Mouse (Mus musculus) forebrain, embryonic 11.5 days (tissue): ENCODE measurements around the gene Ipo7. TPM values are rescaled to one million over a fixed set of nuclear protein-coding genes. Genes with fewer than 3 reads are reported as not detected.
"Not testable (repeated sequence)": the region's sequence is repeated elsewhere in the genome, so short reads cannot be mapped to it uniquely, and the experiment has no call there.

Experiments
- ATAC-seq: fragments of 200-750 bp; cut with Nextera tagmentation; replicated peaks from 2 replicates; pipeline ENCODE4 v1.8.0; 2017; ENCODE audit warnings: moderate TSS enrichment; ENCODE audit not compliant: low FRiP score
- DNase-seq: peaks from one replicate; pipeline ENCODE4 v3.0.0-alpha.2; 2017; ENCODE audit warnings: low spot score
- H3K27ac ChIP-seq: fragments of 300-500 bp; sonication (generic); 2 replicates; pipeline ENCODE4 v1.5.1; 2014; ENCODE audit warnings: low read depth, low read length
- H3K27me3 ChIP-seq: fragments of 300-500 bp; sonication (generic); 2 replicates; pipeline ENCODE4 v1.6.1; 2014; ENCODE audit warnings: mild to moderate bottlenecking, low read length, mixed read lengths; ENCODE audit not compliant: control insufficient read depth, insufficient read depth
- H3K36me3 ChIP-seq: fragments of 300-500 bp; sonication (generic); 2 replicates; pipeline ENCODE4 v1.6.1; 2014; ENCODE audit warnings: mild to moderate bottlenecking, low read length, moderate library complexity, mixed read lengths; ENCODE audit not compliant: control insufficient read depth, insufficient read depth
- H3K4me1 ChIP-seq: fragments of 300-500 bp; sonication (generic); replicated peaks from 2 replicates; pipeline ENCODE4 v1.6.1; 2014; ENCODE audit warnings: low read length, mixed read lengths; ENCODE audit not compliant: control insufficient read depth, insufficient read depth
- H3K4me2 ChIP-seq: fragments of 300-500 bp; sonication (generic); 2 replicates; pipeline ENCODE4 v1.6.1; 2014; ENCODE audit warnings: low read depth, mild to moderate bottlenecking, low read length, moderate library complexity, mixed read lengths; ENCODE audit not compliant: severe bottlenecking
- H3K4me3 ChIP-seq: fragments of 300-500 bp; sonication (generic); 2 replicates; pipeline ENCODE4 v1.5.1; 2014; ENCODE audit warnings: low read depth, low read length
- H3K9ac ChIP-seq: fragments of 300-500 bp; sonication (generic); 2 replicates; pipeline ENCODE4 v1.6.1; 2014; ENCODE audit warnings: low read length
- H3K9me3 ChIP-seq: fragments of 300-500 bp; sonication (generic); 2 replicates; pipeline ENCODE4 v1.6.1; 2016; ENCODE audit warnings: low read length, mixed read lengths; ENCODE audit not compliant: control insufficient read depth
- WGBS: fragments of 180-500 bp; shearing (Covaris S2); extraction: QIAGEN DNeasy Blood & Tissue Kit; methylation state at CpG from one replicate; pipeline ENCODE4 v1.1.7; 2014; 5-methylcytosine and 5-hydroxymethylcytosine counted together
- polyA plus RNA-seq: library from polyadenylated mRNA; unstranded; fragments of >200 nt; fragmentation: Nextera tagmentation; extraction: Ambion mirVana; gene quantifications from 2 replicates; pipeline ENCODE4 v1.2.1, GENCODE M21; 2014

Ipo7 gene
- polyA plus RNA-seq, 1 experiment from 2014 or later = 39.9 TPM

DNA sequence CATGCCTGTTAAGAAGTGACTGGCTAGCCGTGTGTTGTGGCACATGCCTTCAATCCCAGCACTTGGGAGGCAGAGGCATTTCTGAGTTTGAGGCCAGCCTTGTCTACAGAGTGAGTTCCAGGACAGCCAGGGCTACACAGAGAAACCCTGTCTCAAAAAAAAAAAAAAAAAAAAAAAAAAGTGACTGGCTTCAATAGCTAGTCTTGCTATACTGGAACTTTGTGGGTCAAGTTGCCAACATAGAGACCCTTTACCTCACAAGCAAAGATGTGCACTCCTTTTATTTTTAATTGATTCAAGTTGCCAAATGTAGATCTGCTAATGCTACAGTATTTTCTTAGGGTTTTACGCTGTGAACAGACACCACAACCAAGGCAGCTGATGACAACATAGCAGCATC, 39.6 kb downstream of the Ipo7 start:
- H3K36me3 ChIP-seq, H3K9ac ChIP-seq, H3K9me3 ChIP-seq, H3K27me3 ChIP-seq, H3K27ac ChIP-seq, ATAC-seq, H3K4me3 ChIP-seq, DNase-seq, H3K4me1 ChIP-seq, H3K4me2 ChIP-seq: not testable (repeated sequence)
- whole genome bisulfite sequencing = 98% methylated on average over 2 of the region's 2 CpGs

GRCm38 (mm10) chr7:110059092-110059785, 41.2 kb downstream of the Ipo7 start:
- Histone ChIP-seq H3K36me3 (no peaks in the 10 kb centered on the region; the same call in 1 of the 2 replicates), H3K4me3 (no peak overlapping the region), H3K9ac (no peak overlapping the region), H3K27ac (no peak overlapping the region), H3K9me3 (no peaks in the 10 kb centered on the region), H3K4me1 (peaks cover 5% of the 10 kb centered on the region; the same call in 1 of the 2 replicates), H3K27me3 (no peaks in the 10 kb centered on the region), H3K4me2 (no peak overlapping the region)
- DNase-seq (no peak), ATAC-seq (no peak)
- 87% methylated on average over 12 of the region's 12 CpGs for WGBS

- Histone ChIP-seq H3K27me3 (no peaks in the 10 kb centered on the region), H3K36me3 (no peaks in the 10 kb centered on the region; the same call in 1 of the 2 replicates), H3K4me3 (peak overlapping the region; percentile 67), H3K4me1 (peaks cover 5% of the 10 kb centered on the region; the same call in 1 of the 2 replicates), H3K9ac (peak overlapping the region; percentile 98), H3K27ac (peak overlapping the region; percentile 96), H3K4me2 (peak overlapping the region; percentile 70), H3K9me3 (no peaks in the 10 kb centered on the region)
- WGBS = 16% methylated on average over 5 of the region's 5 CpGs
- DNase-seq (no peak), ATAC-seq (no peak)
These were observed 42.1 kb downstream of the Ipo7 start for GRCm38 (mm10) chr7:110060106-110060668.

DNA sequence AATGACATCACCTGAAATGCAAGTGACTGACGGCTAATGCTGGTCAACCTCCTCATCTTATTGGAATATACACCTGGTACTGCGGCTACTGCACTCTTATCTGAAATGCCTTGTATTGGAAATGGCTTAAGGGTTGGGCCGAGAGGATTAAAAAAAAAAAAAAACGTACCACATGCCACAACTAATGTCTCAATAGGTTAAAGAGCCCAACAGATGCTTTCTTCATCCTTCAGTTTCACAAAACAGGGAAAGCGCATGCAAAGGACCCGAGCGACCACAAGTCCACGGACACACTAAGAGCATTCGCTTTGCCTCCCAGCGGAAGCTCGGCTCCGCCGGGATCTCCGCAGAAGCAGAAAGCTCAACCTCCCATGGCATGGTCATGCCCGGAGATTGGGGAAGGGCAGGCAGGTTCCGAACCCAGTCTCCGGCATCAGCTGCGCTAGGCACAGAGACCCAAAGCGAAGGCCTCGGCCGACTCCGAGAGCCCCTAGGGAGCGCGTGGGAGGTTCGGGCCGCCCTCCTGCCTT, 42.7 kb downstream of the Ipo7 start:
- peaks cover 5% of the 10 kb centered on the region; the same call in 1 of the 2 replicates for H3K4me1 ChIP-seq
- H3K9ac ChIP-seq = peak overlapping the region; percentile 98
- H3K27me3 ChIP-seq = no peaks in the 10 kb centered on the region
- peak overlapping the region; percentile 67 for H3K4me3 ChIP-seq
- no peaks in the 10 kb centered on the region for H3K9me3 ChIP-seq
- no peak for DNase-seq
- peak overlapping the region; percentile 96 for H3K27ac ChIP-seq
- H3K4me2 ChIP-seq = peak overlapping the region; percentile 70
- H3K36me3 ChIP-seq = no peaks in the 10 kb centered on the region; the same call in 1 of the 2 replicates
- ATAC-seq = no peak; the same call in 1 of the 2 replicates
- under 1% methylated on average over 26 of the region's 26 CpGs for WGBS

DNA sequence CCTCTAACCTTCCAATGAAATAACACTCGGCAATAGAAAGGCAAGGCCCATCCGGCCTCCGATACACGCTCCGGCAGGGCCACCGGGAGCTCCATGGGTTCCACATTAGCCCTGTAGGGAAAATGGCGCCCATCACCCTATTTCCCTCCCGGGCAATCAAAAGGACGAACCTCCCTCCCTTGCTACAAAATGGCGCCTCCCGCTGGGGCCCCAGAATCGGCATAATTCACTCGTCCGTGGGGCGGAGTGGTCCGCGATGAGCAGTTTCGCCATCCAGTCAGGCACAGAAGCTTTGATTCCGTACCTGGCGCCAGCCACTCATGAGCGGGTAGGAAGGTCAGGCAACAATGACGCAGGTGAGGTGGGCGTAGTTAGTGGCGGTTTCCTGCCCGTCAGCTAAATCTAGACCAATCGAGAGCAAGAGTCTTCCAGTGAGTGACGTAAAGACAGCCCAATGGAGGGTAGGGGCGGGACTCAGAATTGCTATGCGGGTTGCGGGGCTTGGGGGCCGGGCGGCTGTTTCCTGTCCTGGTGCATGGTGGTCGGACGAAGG, 43.2 kb downstream of the Ipo7 start, which contains the start of gene Zfp143:
TSS of gene Zfp143 (plus strand) at position 19 of the 553 bp plus-strand sequence.
- ATAC-seq (peak; percentile 98), DNase-seq (peak; percentile 99)
- H3K4me2 ChIP-seq = peak within 1 kb of the TSS; percentile 70
- peak within 1 kb of the TSS; percentile 98 for H3K9ac ChIP-seq
- H3K27ac ChIP-seq = peak within 1 kb of the TSS; percentile 100
- H3K36me3 ChIP-seq = no peaks in the 10 kb centered on the region; the same call in 1 of the 2 replicates
- H3K9me3 ChIP-seq = no peaks in the 10 kb centered on the region
- H3K4me1 ChIP-seq = peaks cover 5% of the 10 kb centered on the region; the same call in 1 of the 2 replicates
- H3K4me3 ChIP-seq = peak within 1 kb of the TSS; percentile 67
- H3K27me3 ChIP-seq = no peaks in the 10 kb centered on the region
- under 1% methylated on average over 34 of the region's 34 CpGs for WGBS

DNA sequence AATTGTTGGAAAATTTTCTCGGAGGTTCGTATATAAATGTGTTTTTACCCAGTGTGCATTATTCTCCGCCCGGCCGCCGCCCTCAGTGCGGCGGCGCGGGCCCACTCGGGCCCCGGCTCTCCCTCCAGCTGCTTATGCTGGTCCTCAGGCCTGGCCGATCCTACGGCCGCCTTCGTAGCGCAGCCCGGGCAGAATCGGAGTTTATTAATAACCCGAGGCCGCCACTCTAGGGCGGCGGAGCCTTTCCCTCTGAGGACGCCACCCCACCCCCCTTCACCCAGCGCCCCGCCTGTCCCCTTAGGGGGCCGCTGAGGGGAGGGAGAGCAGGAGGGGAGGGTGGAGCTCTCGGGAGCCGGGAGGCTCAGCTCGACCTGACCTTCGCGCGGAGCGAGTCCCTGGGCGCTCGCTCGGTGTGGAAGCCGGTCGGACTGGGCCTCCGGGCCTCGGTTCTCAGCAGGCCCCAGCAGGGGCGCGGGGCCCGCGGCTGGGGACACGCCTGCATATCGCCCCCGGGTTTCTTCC, 43.7 kb downstream of the Ipo7 start:
- no peaks in the 10 kb centered on the region for H3K27me3 ChIP-seq
- peak overlapping the region; percentile 63 for H3K4me2 ChIP-seq
- under 1% methylated on average over 45 of the region's 48 CpGs for WGBS
- no peaks in the 10 kb centered on the region; the same call in 1 of the 2 replicates for H3K36me3 ChIP-seq
- ATAC-seq = peak; percentile 68
- H3K4me1 ChIP-seq = peaks cover 5% of the 10 kb centered on the region; the same call in 1 of the 2 replicates
- H3K4me3 ChIP-seq = peak overlapping the region; percentile 67
- H3K9ac ChIP-seq = peak overlapping the region; percentile 97
- peak; percentile 90 for DNase-seq
- peak overlapping the region; percentile 100 for H3K27ac ChIP-seq
- no peaks in the 10 kb centered on the region for H3K9me3 ChIP-seq

GRCm38 (mm10) chr7:110063731-110064130, 45.7 kb downstream of the Ipo7 start:
- peaks cover 5% of the 10 kb centered on the region; the same call in 1 of the 2 replicates for H3K4me1 ChIP-seq
- H3K36me3 ChIP-seq = no peaks in the 10 kb centered on the region; the same call in 1 of the 2 replicates

DNA sequence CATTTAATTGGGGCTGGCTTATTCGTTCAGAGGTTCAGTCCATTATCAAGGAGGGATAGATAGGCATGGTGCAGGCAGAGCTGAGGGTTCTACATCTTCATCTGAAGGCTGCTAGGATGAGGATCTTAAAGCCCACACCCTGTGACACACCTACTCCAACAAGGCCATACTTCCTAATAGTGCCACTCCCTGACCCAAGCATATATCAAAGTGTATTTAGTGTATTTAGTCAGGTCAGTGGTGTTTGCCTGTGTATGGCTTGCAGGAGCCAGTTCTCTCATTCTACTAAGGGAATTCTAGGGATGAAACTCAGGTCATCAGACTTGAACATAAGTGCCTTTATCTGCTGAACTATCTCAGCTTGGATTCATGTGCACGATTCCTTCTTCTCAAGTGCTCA, 51.0 kb downstream of the Ipo7 start:
- no peak overlapping the region for H3K4me2 ChIP-seq
- no peak overlapping the region for H3K9ac ChIP-seq
- H3K9me3 ChIP-seq = no peaks in the 10 kb centered on the region
- DNase-seq = no peak
- H3K27me3 ChIP-seq = no peaks in the 10 kb centered on the region
- no peak overlapping the region for H3K4me3 ChIP-seq
- no peak for ATAC-seq
- peaks cover 10% of the 10 kb centered on the region; the same call in 1 of the 2 replicates for H3K36me3 ChIP-seq
- 90% methylated on average over 2 of the region's 2 CpGs for WGBS
- no peak overlapping the region for H3K27ac ChIP-seq
- H3K4me1 ChIP-seq = no peaks in the 10 kb centered on the region

More at GRCm38 (mm10) chr7:110063731-110064130, 45.7 kb downstream of the Ipo7 start:
- no peak overlapping the region for H3K4me3 ChIP-seq
- H3K9me3 ChIP-seq = no peaks in the 10 kb centered on the region
- no peak for DNase-seq
- no peak overlapping the region for H3K27ac ChIP-seq
- H3K9ac ChIP-seq = no peak overlapping the region
- 98% methylated on average over 9 of the region's 9 CpGs for WGBS
- no peak overlapping the region for H3K4me2 ChIP-seq
- ATAC-seq = no peak
- H3K27me3 ChIP-seq = no peaks in the 10 kb centered on the region
